Mouse (Mus musculus) hindbrain, embryonic 11.5 days (tissue): ENCODE measurements at regions not wholly inside any gene's neighbourhood (a gene's known extent, or its start where the extent isn't known, plus 50 kb on each side); places are given as distances from the start of the nearest gene placed in this dataset.

ENCODE experiments used
- ATAC-seq: fragments of 200-750 bp; cut with Nextera tagmentation; 2 replicates; pipeline ENCODE4 v1.8.0; 2017; ENCODE audit warnings: mild to moderate bottlenecking, moderate TSS enrichment, moderate library complexity; ENCODE audit not compliant: low FRiP score
- DNase-seq: peaks from one replicate; pipeline ENCODE4 v3.0.0-alpha.2; 2015; ENCODE audit warnings: low spot score
- H3K27ac ChIP-seq: fragments of 300-500 bp; sonication (generic); 2 replicates; pipeline ENCODE4 v1.5.1; 2014; ENCODE audit warnings: mild to moderate bottlenecking, low read depth, low read length
- H3K27me3 ChIP-seq: fragments of 300-500 bp; sonication (generic); 2 replicates; pipeline ENCODE4 v1.6.1; 2014; ENCODE audit warnings: mild to moderate bottlenecking, low read length, moderate library complexity, mixed read lengths; ENCODE audit not compliant: control insufficient read depth, insufficient read depth
- H3K36me3 ChIP-seq: fragments of 300-500 bp; sonication (generic); 2 replicates; pipeline ENCODE4 v1.6.1; 2014; ENCODE audit warnings: mild to moderate bottlenecking, low read length, moderate library complexity, mixed read lengths; ENCODE audit not compliant: control insufficient read depth, insufficient read depth
- H3K4me1 ChIP-seq: fragments of 300-500 bp; sonication (generic); replicated peaks from 2 replicates; pipeline ENCODE4 v1.6.1; 2014; ENCODE audit warnings: low read length, mixed read lengths; ENCODE audit not compliant: control insufficient read depth, insufficient read depth
- H3K4me2 ChIP-seq: fragments of 300-500 bp; sonication (generic); replicated peaks from 2 replicates; pipeline ENCODE4 v1.6.1; 2014; ENCODE audit warnings: mild to moderate bottlenecking, low read depth, low read length
- H3K4me3 ChIP-seq: fragments of 300-500 bp; sonication (generic); 2 replicates; pipeline ENCODE4 v1.5.1; 2014; ENCODE audit warnings: low read depth, low read length
- H3K9ac ChIP-seq: fragments of 300-500 bp; sonication (generic); 2 replicates; pipeline ENCODE4 v1.6.1; 2014; ENCODE audit warnings: low read depth, low read length
- H3K9me3 ChIP-seq: fragments of 300-500 bp; sonication (generic); 2 replicates; pipeline ENCODE4 v1.6.1; 2016; ENCODE audit warnings: low read length; ENCODE audit not compliant: control insufficient read depth
- WGBS: fragments of 180-500 bp; shearing (Covaris S2); extraction: QIAGEN DNeasy Blood & Tissue Kit; methylation state at CpG from one replicate; pipeline ENCODE4 v1.1.7; 2014; 5-methylcytosine and 5-hydroxymethylcytosine counted together

- H3K4me2 ChIP-seq = no peak overlapping the region
- H3K27ac ChIP-seq = no peak overlapping the region
- no peaks in the 10 kb centered on the region for H3K36me3 ChIP-seq
- H3K27me3 ChIP-seq = no peaks in the 10 kb centered on the region
- peaks cover 9% of the 10 kb centered on the region for H3K4me1 ChIP-seq
- H3K9me3 ChIP-seq = no peaks in the 10 kb centered on the region
- no peak overlapping the region for H3K9ac ChIP-seq
- ATAC-seq (no peak), DNase-seq (no peak)
- no peak overlapping the region for H3K4me3 ChIP-seq
- 69% methylated on average over 4 of the region's 4 CpGs for WGBS
These were observed 54.1 kb upstream of the March10 start for GRCm38 (mm10) chr11:105510626-105511025.

DNA sequence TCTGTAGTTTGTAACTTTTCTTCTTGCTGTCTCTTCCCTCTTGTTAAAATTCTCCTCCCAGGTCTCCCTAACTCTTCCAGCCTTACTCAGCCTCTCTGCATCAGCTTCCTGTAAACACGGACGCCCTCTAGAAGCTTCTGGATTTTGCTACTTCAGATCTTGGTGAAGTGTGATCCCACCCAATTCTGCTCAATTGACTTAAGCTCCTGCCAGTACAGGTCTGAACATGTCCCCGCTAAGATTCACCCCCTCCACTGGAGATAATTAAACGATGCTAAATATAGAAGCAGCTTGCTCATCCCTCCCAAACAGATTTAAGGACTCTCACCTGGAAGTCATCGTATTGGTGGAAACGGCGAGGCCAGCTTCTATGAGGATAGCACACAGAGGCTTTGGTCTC is 53.5 kb upstream of the March10 start:
- no peaks in the 10 kb centered on the region for H3K9me3 ChIP-seq
- H3K27ac ChIP-seq = no peak overlapping the region

GRCm38 (mm10) chr11:105508660-105509038 is 52.1 kb upstream of the March10 start:
- DNase-seq = no peak
- no peaks in the 10 kb centered on the region for H3K36me3 ChIP-seq
- H3K9ac ChIP-seq = no peak overlapping the region
- peak; percentile 68 for ATAC-seq
- peaks cover 9% of the 10 kb centered on the region for H3K4me1 ChIP-seq
- H3K27ac ChIP-seq = peak overlapping the region; percentile 76; the same call in 1 of the 2 replicates
- peak overlapping the region; percentile 6; the same call in 1 of the 2 replicates for H3K4me2 ChIP-seq
- no peaks in the 10 kb centered on the region for H3K27me3 ChIP-seq
- WGBS = 58% methylated on average over 7 of the region's 7 CpGs
- H3K9me3 ChIP-seq = no peaks in the 10 kb centered on the region
- no peak overlapping the region for H3K4me3 ChIP-seq

More for the DNA sequence above, 53.5 kb upstream of the March10 start:
- 77% methylated on average over 7 of the region's 7 CpGs for WGBS
- DNase-seq = no peak
- Histone ChIP-seq H3K4me2 (no peak overlapping the region), H3K9ac (no peak overlapping the region), H3K4me3 (no peak overlapping the region), H3K4me1 (peaks cover 9% of the 10 kb centered on the region), H3K36me3 (no peaks in the 10 kb centered on the region), H3K27me3 (no peaks in the 10 kb centered on the region)
- no peak for ATAC-seq

- Histone ChIP-seq H3K4me2 (peak overlapping the region; percentile 17), H3K36me3 (no peaks in the 10 kb centered on the region), H3K9ac (no peak overlapping the region), H3K9me3 (no peaks in the 10 kb centered on the region), H3K27ac (peak overlapping the region; percentile 76), H3K4me3 (no peak overlapping the region), H3K27me3 (no peaks in the 10 kb centered on the region), H3K4me1 (peaks cover 9% of the 10 kb centered on the region)
- peak; percentile 86 for DNase-seq
- peak; percentile 93 for ATAC-seq
- 2% methylated on average over 6 of the region's 6 CpGs for WGBS
These were observed 51.6 kb upstream of the March10 start for GRCm38 (mm10) chr11:105507972-105508659.

DNA sequence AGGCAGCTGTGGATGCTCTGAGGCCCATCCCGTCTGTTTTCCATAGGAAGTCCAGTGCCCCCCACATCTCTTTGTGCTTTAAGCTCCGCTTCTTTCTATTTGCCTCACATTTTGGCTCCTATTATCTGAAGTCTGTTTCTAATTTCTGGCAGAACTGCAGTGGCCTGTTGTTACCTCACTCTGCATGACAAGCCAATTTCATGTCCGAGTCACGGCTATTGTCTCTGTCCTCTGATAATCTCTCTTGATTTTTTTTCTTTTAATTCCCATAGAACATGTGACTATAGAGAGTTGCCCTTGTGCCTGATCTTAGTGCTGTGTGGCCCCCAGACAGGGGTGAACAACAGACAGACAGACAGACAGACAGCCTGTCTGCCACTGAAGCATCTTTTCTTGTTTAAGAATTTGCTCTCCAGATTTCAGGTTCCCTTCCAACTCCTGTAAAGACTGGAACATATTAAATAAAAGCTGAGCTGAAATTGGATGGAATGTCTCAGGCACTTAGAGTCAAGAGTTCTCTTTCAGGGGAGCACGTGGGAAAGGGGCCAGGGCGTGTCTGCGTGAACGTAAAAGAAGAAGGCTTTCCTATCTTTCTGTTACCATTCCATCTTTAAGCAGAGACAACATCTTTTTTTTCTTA is 50.9 kb upstream of the March10 start:
- Histone ChIP-seq H3K4me1 (peaks cover 9% of the 10 kb centered on the region), H3K27me3 (no peaks in the 10 kb centered on the region), H3K36me3 (no peaks in the 10 kb centered on the region), H3K4me3 (no peak overlapping the region), H3K27ac (peak overlapping the region; percentile 70), H3K4me2 (peak overlapping the region; percentile 17), H3K9me3 (no peaks in the 10 kb centered on the region), H3K9ac (no peak overlapping the region)
- WGBS = 13% methylated on average over 8 of the region's 8 CpGs
- DNase-seq = peak; percentile 40
- ATAC-seq = peak; percentile 71
